Mouse (Mus musculus) gastrocnemius, postnatal 36 days (tissue): ENCODE measurements around the gene Dusp10. TPM values are rescaled to one million over a fixed set of nuclear protein-coding genes. Genes with fewer than 3 reads are reported as not detected.
A peak's percentile ranks its signal among the peaks of the same experiment; 100 is the strongest.

Source experiments
- DNase-seq, 2 experiments: peaks; one replicate each; pipeline ENCODE4 v3.0.0; 2022
- intact Hi-C: fragments of 180-260 bp; cut with DNase I; formaldehyde crosslinking; loops from one replicate; pipeline ENCODE4 v1.15.1; 2025
- total RNA-seq, 2 experiments: library from RNA; stranded (reverse); gene quantifications; 2 replicates each; pipeline ENCODE4 v1.2.3; 2021

Gene Dusp10
- total RNA-seq, 2 experiments from 2014 or later, result 27.3 to 47.1 TPM

GRCm38 (mm10) chr1:184083166-184083565, 70.1 kb downstream of the Dusp10 start:
- DNase-seq, result no peak
- intact Hi-C loops, result loop anchor here (10.0 kb wide), 1 partner anchor 152 kb away; no protein-coding TSS in a partner anchor

GRCm38 (mm10) chr1:184084961-184085360, 71.9 kb downstream of the Dusp10 start:
- DNase-seq, result peak in 1 of 2 experiments; percentile 26
- intact Hi-C loops, result loop anchor here (10.0 kb wide), 1 partner anchor 150 kb away; no protein-coding TSS in a partner anchor

GRCm38 (mm10) chr1:184090515-184090914, 77.4 kb downstream of the Dusp10 start:
- intact Hi-C loops, result no loop called here

GRCm38 (mm10) chr1:184094914-184095313, 81.8 kb downstream of the Dusp10 start:
- intact Hi-C loops, result no loop called here
- DNase-seq, result no peak

More at GRCm38 (mm10) chr1:184090515-184090914, 77.4 kb downstream of the Dusp10 start:
- DNase-seq, result no peak

GRCm38 (mm10) chr1:184100414-184100813, 87.3 kb downstream of the Dusp10 start:
- intact Hi-C loops, result no loop called here

GRCm38 (mm10) chr1:184100927-184101749, 88.0 kb downstream of the Dusp10 start:
- intact Hi-C loops, result no loop called here
- DNase-seq, result no peak

More at GRCm38 (mm10) chr1:184100414-184100813, 87.3 kb downstream of the Dusp10 start:
- no peak for DNase-seq

- intact Hi-C loops, result no loop called here
- no peak for DNase-seq
Measured at GRCm38 (mm10) chr1:184101750-184102046, 88.6 kb downstream of the Dusp10 start.

GRCm38 (mm10) chr1:184106832-184107231, 93.7 kb downstream of the Dusp10 start:
- DNase-seq, result no peak
- intact Hi-C loops, result no loop called here

- intact Hi-C loops, result no loop called here
Measured at GRCm38 (mm10) chr1:184107448-184107847, 94.3 kb downstream of the Dusp10 start.

GRCm38 (mm10) chr1:184108254-184108653, 95.2 kb downstream of the Dusp10 start:
- intact Hi-C loops, result no loop called here
- DNase-seq, result no peak

More at GRCm38 (mm10) chr1:184107448-184107847, 94.3 kb downstream of the Dusp10 start:
- no peak for DNase-seq

GRCm38 (mm10) chr1:184117586-184117985, 104.5 kb downstream of the Dusp10 start:
- DNase-seq, result peak; percentile 24 to 36
- intact Hi-C loops, result no loop called here

GRCm38 (mm10) chr1:184117991-184118390, 104.9 kb downstream of the Dusp10 start:
- DNase-seq, result no peak
- intact Hi-C loops, result no loop called here

- DNase-seq, result no peak
- intact Hi-C loops, result no loop called here
Measured at GRCm38 (mm10) chr1:184118586-184118985, 105.5 kb downstream of the Dusp10 start.

Other genes starting within 250 kb of the Dusp10 start
- gene 1700056E22Rik, start 21.0 kb downstream of the Dusp10 start, total RNA-seq, result under 1 TPM; 0.67 to 0.82 TPM